Mouse (Mus musculus) myocyte (in vitro differentiated cells): ENCODE data around the gene Odf3l2.

Source experiments
- MYOG ChIP-seq, 3 experiments: IDR thresholded peaks; one replicate each; pipeline ENCODE4 v1.6.1; 2011; ENCODE audit warnings: control low read depth in 2 of 3, low read depth in 2 of 3, mild to moderate bottlenecking in 2 of 3; ENCODE audit not compliant: insufficient read length in 2 of 3, control insufficient read depth in 1 of 3, insufficient read depth in 1 of 3
- POLR2A ChIP-seq: IDR thresholded peaks from one replicate; pipeline ENCODE4 v1.6.1; 2011; ENCODE audit warnings: low read depth, mild to moderate bottlenecking, control low read depth, moderate library complexity; ENCODE audit not compliant: insufficient read length
- POLR2AphosphoS2 ChIP-seq: IDR thresholded peaks from one replicate; pipeline ENCODE4 v1.6.1; 2011; ENCODE audit warnings: low read depth, control low read depth; ENCODE audit not compliant: insufficient read length

- TF ChIP-seq POLR2A (no peak), MYOG (IDR thresholded peaks at IDR 0.05; ENCODE audit: control insufficient read depth in 1 of 3, insufficient read depth in 1 of 3, insufficient read length in 2 of 3, low read depth in 2 of 3) (no peak), POLR2AphosphoS2 (no peak)
Measured at GRCm38 (mm10) chr10:79616376-79616775, 29.2 kb downstream of the Odf3l2 start.
